Mouse (Mus musculus) neural tube, embryonic 11.5 days (tissue): ENCODE measurements around the gene Smg7. TPM values are rescaled to one million over a fixed set of nuclear protein-coding genes. Genes with fewer than 3 reads are reported as not detected.

Experiments
- ATAC-seq: fragments of 200-750 bp; cut with Nextera tagmentation; 2 replicates; pipeline ENCODE4 v1.8.0; 2017; ENCODE audit warnings: moderate number of reproducible peaks, mild to moderate bottlenecking, moderate TSS enrichment, moderate library complexity; ENCODE audit not compliant: insufficient read depth, low FRiP score, low TSS enrichment
- DNase-seq: peaks from one replicate; pipeline ENCODE4 v3.0.0-alpha.2; 2015; ENCODE audit warnings: low spot score
- H3K27ac ChIP-seq: fragments of 300-500 bp; sonication (generic); 2 replicates; pipeline ENCODE4 v1.5.1; 2014; ENCODE audit warnings: low read depth, mild to moderate bottlenecking, low read length
- H3K27me3 ChIP-seq: fragments of 300-500 bp; sonication (generic); 2 replicates; pipeline ENCODE4 v1.6.1; 2014; ENCODE audit warnings: mild to moderate bottlenecking, low read length, mixed read lengths; ENCODE audit not compliant: control insufficient read depth, insufficient read depth
- H3K36me3 ChIP-seq: fragments of 300-500 bp; sonication (generic); 2 replicates; pipeline ENCODE4 v1.6.1; 2014; ENCODE audit warnings: mild to moderate bottlenecking, low read length, moderate library complexity, mixed read lengths; ENCODE audit not compliant: control insufficient read depth, insufficient read depth
- H3K4me1 ChIP-seq: fragments of 300-500 bp; sonication (generic); 2 replicates; pipeline ENCODE4 v1.6.1; 2014; ENCODE audit warnings: low read length, mixed read lengths; ENCODE audit not compliant: control insufficient read depth, insufficient read depth
- H3K4me2 ChIP-seq: fragments of 300-500 bp; sonication (generic); 2 replicates; pipeline ENCODE4 v1.6.1; 2014; ENCODE audit warnings: low read depth, mild to moderate bottlenecking, moderate library complexity
- H3K4me3 ChIP-seq: fragments of 300-500 bp; sonication (generic); 2 replicates; pipeline ENCODE4 v1.5.1; 2014; ENCODE audit warnings: low read depth, low read length
- H3K9ac ChIP-seq: fragments of 300-500 bp; sonication (generic); 2 replicates; pipeline ENCODE4 v1.6.1; 2014; ENCODE audit warnings: mild to moderate bottlenecking, low read length
- H3K9me3 ChIP-seq: fragments of 300-500 bp; sonication (generic); 2 replicates; pipeline ENCODE4 v1.6.1; 2016; ENCODE audit warnings: low read length; ENCODE audit not compliant: control insufficient read depth
- WGBS: fragments of 180-500 bp; shearing (Covaris S2); extraction: QIAGEN DNeasy Blood & Tissue Kit; methylation state at CpG from one replicate; pipeline ENCODE4 v1.1.7; 2014; 5-methylcytosine and 5-hydroxymethylcytosine counted together
- polyA plus RNA-seq: library from polyadenylated mRNA; unstranded; fragments of >200 nt; fragmentation: Nextera tagmentation; extraction: Ambion mirVana; gene quantifications from 2 replicates; pipeline ENCODE4 v1.2.1, GENCODE M21; 2014

The Smg7 gene
- polyA plus RNA-seq, 1 experiment from 2014 or later = 53.9 TPM

DNA sequence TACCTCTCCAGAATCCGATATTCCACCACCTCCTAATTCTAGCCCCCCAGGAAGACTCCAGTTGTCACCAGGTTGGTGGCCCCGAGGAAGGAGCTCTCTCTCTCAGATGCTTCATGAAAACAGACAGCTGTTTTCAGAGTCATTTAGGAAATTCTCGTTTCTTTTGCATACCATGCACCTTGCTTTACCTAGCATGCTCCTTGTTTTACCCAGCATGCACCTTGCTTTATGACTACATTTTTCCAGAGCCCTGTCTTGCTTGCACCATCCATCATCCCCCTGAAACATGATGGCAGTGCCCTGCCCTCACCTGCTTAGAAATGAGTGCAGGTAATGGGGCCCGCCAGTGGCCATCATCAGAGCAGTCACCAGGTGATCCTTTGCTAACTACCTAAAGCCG, 70.8 kb downstream of the Smg7 start:
- 83% methylated on average over 5 of the region's 5 CpGs for WGBS
- no peak for DNase-seq
- Histone ChIP-seq H3K4me3 (no peak overlapping the region), H3K4me1 (no peaks in the 10 kb centered on the region), H3K27me3 (no peaks in the 10 kb centered on the region), H3K36me3 (no peaks in the 10 kb centered on the region), H3K9me3 (no peaks in the 10 kb centered on the region), H3K4me2 (no peak overlapping the region), H3K9ac (no peak overlapping the region), H3K27ac (no peak overlapping the region)
- no peak for ATAC-seq

DNA sequence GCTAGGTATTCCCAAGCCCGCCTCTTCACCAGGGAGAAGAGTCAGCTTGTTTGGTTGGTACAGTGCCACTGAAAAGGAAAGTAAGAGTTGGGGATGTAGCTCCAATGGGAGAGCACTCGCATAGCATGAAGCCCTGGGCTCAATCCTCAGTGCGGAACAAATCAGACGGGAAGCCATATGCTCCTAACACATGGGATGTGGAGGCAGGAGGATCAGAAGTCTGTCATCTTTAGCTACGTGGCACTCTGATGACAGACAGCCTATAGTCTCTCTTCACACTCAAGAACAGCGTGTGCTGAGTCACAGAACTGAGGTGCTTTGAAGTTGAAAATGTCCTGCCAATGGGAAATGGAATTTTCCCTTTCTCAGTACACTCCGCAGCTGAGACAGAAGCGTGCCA, 71.4 kb downstream of the Smg7 start:
- no peak overlapping the region for H3K4me2 ChIP-seq
- H3K4me3 ChIP-seq = no peak overlapping the region
- DNase-seq = no peak
- no peaks in the 10 kb centered on the region for H3K36me3 ChIP-seq
- H3K4me1 ChIP-seq = no peaks in the 10 kb centered on the region
- H3K9me3 ChIP-seq = no peaks in the 10 kb centered on the region
- H3K27ac ChIP-seq = no peak overlapping the region
- no peaks in the 10 kb centered on the region for H3K27me3 ChIP-seq
- no peak overlapping the region for H3K9ac ChIP-seq
- WGBS = 89% methylated on average over 8 of the region's 8 CpGs
- ATAC-seq = no peak

DNA sequence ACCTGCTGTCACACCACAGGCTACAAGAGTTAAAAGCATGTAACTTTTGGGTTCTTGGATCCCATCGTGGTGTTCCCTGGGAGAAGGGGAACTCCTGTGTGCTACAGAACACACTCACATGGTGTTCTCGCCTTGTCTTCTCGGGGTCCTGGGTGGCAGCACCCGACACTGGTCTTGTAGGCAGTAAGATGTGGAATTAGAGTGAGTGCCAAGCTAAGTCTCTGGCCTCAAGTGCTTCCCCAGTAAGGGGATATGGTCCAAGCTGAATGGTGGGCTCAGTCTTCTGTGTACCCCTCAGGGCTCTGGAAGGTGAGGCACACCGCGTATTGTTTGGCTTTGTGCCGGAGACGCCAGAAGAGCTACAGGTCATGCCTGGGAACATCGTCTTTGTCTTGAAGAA, 72.4 kb downstream of the Smg7 start:
- no peaks in the 10 kb centered on the region for H3K9me3 ChIP-seq
- H3K27me3 ChIP-seq = no peaks in the 10 kb centered on the region
- H3K4me1 ChIP-seq = no peaks in the 10 kb centered on the region
- H3K4me2 ChIP-seq = no peak overlapping the region
- ATAC-seq (no peak), DNase-seq (no peak)
- WGBS = 99% methylated on average over 9 of the region's 9 CpGs
- H3K4me3 ChIP-seq = no peak overlapping the region
- no peak overlapping the region for H3K27ac ChIP-seq
- no peak overlapping the region for H3K9ac ChIP-seq
- H3K36me3 ChIP-seq = no peaks in the 10 kb centered on the region

DNA sequence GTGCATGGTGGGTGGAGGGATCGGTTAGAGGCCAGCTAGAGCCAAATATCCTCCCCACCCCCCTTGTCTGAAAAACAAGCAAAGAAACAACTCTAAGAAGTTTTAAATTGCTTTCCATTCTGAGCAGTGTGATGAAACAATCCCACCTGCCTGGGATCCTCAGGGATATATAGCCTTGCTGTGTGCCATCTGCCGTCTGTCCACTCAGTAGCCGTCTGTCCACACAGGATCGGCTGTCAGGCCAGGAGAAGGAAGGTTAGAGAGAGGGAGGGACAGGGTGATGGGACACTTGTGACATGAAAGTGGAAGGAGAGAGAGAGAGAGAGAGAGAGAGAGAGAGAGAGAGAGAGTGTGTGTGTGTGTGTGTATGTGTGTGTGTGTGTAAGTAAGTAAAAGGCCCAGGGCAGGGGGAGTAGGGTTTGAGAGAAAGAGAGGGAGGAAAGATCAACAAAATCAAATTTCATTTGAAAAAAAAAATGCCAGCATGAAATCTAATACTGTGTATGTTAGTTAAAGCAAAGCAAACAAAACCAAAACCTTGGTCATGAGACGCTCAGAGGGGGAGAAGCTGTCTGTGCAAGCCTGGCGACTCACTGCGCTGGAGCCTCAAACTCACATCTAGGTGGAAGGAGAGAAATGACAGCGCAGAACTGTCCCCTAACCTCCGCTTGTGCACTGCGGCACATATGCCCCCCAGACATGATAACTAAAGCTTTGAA, 73.7 kb downstream of the Smg7 start:
- Histone ChIP-seq H3K27ac (no peak overlapping the region), H3K4me2 (no peak overlapping the region), H3K4me3 (no peak overlapping the region), H3K36me3 (no peaks in the 10 kb centered on the region), H3K27me3 (no peaks in the 10 kb centered on the region), H3K9me3 (no peaks in the 10 kb centered on the region), H3K9ac (no peak overlapping the region), H3K4me1 (no peaks in the 10 kb centered on the region)
- 81% methylated on average over 10 of the region's 10 CpGs for WGBS
- ATAC-seq = no peak
- DNase-seq = no peak

DNA sequence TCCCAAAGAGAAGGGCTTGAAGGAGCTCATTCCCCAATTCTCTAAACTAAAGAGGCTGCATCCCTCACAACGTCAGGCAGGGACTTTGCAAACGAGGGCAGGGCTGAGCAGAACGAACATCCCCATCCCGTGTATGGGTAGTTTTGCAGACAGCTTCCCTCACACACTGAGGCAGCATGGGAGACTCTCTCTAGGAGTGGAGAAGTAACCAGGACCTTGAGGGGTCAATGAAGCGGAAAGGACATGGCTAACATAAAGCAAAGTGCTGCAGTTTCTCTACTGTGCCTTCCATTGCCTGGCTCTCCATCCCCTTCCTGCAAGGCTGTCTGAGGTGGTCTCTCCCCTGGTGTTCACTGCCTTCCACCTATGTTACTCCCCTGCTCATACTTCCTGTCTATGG, 74.3 kb downstream of the Smg7 start:
- ATAC-seq (no peak), DNase-seq (no peak)
- no peaks in the 10 kb centered on the region for H3K27me3 ChIP-seq
- H3K9ac ChIP-seq = no peak overlapping the region
- WGBS = 82% methylated on average over 5 of the region's 5 CpGs
- H3K4me1 ChIP-seq = no peaks in the 10 kb centered on the region
- H3K9me3 ChIP-seq = no peaks in the 10 kb centered on the region
- no peak overlapping the region for H3K27ac ChIP-seq
- H3K4me3 ChIP-seq = no peak overlapping the region
- no peaks in the 10 kb centered on the region for H3K36me3 ChIP-seq
- no peak overlapping the region for H3K4me2 ChIP-seq

DNA sequence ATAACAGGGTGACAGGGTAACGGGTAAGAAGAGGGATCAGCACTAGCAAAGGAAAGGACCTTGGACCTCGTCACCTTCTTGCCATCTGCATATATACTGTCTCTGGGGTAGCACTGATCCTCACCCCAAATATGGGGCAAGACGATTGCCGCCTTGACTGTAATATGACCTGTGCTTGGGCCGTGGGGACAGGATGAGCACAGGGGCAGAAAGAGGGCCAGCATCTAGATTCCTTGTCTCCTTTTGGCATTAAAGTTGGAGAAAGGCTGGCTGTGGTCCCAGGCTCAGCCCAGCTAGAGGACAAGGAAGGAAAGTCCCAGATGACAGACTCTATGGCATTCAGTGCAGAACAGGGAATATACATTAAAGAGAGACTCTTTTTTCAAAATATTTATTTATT, 76.0 kb downstream of the Smg7 start:
- Histone ChIP-seq H3K27me3 (no peaks in the 10 kb centered on the region), H3K4me3 (no peak overlapping the region), H3K9ac (no peak overlapping the region), H3K36me3 (no peaks in the 10 kb centered on the region), H3K27ac (no peak overlapping the region), H3K4me1 (no peaks in the 10 kb centered on the region), H3K4me2 (no peak overlapping the region), H3K9me3 (no peaks in the 10 kb centered on the region)
- 89% methylated on average over 5 of the region's 5 CpGs for WGBS
- no peak for ATAC-seq
- DNase-seq = no peak

DNA sequence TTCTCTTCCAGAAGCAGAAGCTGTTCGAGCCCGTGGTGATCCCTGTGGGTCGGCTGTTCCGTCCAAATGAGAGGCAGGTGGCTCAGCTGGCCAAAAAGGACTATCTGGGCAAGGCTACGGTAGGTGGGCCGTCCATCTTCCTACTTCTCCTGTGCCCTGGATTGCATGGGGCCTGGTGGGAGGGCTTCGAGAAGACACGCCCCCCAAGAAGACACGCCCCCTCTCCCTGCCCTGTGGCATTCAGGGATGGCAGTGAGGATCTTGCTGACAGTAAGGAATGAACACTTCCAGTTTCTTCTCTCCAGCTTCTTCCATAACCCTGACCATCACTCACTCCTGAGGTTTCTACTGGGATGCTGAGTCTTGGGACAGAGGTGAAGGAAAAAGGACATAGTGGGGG, 78.2 kb downstream of the Smg7 start:
- Histone ChIP-seq H3K4me2 (no peak overlapping the region), H3K4me1 (no peaks in the 10 kb centered on the region), H3K27me3 (no peaks in the 10 kb centered on the region), H3K9me3 (no peaks in the 10 kb centered on the region), H3K27ac (no peak overlapping the region), H3K36me3 (no peaks in the 10 kb centered on the region), H3K4me3 (no peak overlapping the region), H3K9ac (no peak overlapping the region)
- ATAC-seq (no peak), DNase-seq (no peak)
- WGBS = 67% methylated on average over 9 of the region's 9 CpGs

DNA sequence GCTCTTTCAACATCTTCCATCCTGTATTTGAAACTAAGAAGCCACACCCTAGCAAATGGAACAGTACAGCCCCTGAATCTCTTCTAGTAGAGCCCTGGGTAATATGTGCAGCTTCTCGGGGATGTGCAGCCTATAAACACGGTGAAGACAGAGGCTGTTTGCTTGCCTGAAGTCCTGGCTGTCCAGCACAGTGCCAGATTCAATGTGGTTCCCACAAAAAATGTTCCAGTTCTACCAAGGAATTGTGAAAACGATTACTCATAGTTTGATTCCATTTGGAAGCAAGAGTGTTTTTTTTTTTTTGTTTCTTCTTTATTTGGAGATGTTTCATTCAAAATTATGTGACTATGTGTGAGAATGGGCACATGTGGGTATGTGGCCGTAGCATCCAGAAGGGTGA, 80.7 kb downstream of the Smg7 start:
- Histone ChIP-seq H3K36me3 (no peaks in the 10 kb centered on the region), H3K4me3 (no peak overlapping the region), H3K27ac (no peak overlapping the region), H3K9ac (no peak overlapping the region), H3K27me3 (no peaks in the 10 kb centered on the region), H3K9me3 (no peaks in the 10 kb centered on the region), H3K4me2 (no peak overlapping the region), H3K4me1 (peaks cover 15% of the 10 kb centered on the region)
- WGBS = 93% methylated on average over 4 of the region's 4 CpGs
- ATAC-seq = no peak
- no peak for DNase-seq

DNA sequence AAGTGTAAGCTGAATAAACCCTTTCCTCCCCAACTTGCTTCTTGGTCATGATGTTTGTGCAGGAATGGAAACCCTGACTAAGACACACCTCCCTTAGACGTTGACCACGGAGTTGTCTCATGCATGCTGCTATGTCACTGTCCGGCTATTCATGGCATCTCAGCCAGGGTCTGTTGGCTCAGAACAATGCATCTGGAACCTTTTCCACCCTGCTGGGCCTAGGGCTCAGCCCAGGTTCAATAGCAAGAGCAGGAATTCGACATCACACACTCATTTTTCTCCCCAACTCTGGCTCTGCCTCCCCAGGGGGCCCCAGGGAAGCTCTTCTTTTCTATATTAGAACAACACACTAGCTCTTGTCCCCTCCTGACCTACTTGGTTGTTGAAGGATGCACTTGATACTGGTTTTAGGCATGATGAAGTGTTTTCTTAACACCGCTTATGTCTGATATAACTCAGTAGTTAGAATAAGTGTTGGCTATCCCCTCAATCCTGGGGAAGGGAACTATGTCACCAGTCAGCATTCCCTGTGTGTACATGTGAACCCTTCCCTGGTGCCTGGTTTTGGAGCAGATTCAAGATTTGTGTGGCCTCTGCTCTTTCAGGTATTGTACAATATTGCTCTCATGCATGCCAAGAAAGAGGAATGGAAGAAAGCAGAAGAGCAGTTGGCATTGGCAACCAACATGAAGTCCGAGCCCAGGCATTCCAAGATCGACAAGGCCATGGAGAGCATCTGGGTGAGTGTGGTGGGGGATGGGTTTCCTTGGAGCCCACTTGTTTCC, 81.3 kb downstream of the Smg7 start:
- DNase-seq (no peak), ATAC-seq (no peak)
- Histone ChIP-seq H3K4me1 (peaks cover 22% of the 10 kb centered on the region), H3K4me3 (no peak overlapping the region), H3K36me3 (no peaks in the 10 kb centered on the region), H3K4me2 (no peak overlapping the region), H3K27ac (no peak overlapping the region), H3K9ac (no peak overlapping the region), H3K9me3 (no peaks in the 10 kb centered on the region), H3K27me3 (no peaks in the 10 kb centered on the region)
- WGBS = 80% methylated on average over 7 of the region's 7 CpGs
